Mouse (Mus musculus) granulocyte monocyte progenitor cell, adult 5-6 weeks (primary cell): ENCODE results near the gene Itga9. TPM values are rescaled to one million over a fixed set of nuclear protein-coding genes. Genes with fewer than 3 reads are reported as not detected.

Experiments used
- ATAC-seq: replicated peaks from 2 replicates; pipeline ENCODE4 v1.8.0; 2016; ENCODE audit warnings: mild to moderate bottlenecking, moderate TSS enrichment, inconsistent platforms; ENCODE audit not compliant: poor library complexity, severe bottlenecking
- total RNA-seq, 2 experiments: library from RNA; stranded (forward) in 1 of 2; stranded (reverse) in 1 of 2; fragments of 200-712, 200-1000 nt in 1 of 2; fragments of >200 nt in 1 of 2; fragmentation: Nextera tagmentation in 1 of 2; gene quantifications; 2 replicates each; pipeline ENCODE4 v1.2.3; 2014 to 2017

Gene Itga9
- total RNA-seq, 2 experiments from 2014 or later = 0.26 TPM; not detected in 1

GRCm38 (mm10) chr9:118759462-118759861, 153.0 kb downstream of the Itga9 start:
- ATAC-seq = no peak

DNA sequence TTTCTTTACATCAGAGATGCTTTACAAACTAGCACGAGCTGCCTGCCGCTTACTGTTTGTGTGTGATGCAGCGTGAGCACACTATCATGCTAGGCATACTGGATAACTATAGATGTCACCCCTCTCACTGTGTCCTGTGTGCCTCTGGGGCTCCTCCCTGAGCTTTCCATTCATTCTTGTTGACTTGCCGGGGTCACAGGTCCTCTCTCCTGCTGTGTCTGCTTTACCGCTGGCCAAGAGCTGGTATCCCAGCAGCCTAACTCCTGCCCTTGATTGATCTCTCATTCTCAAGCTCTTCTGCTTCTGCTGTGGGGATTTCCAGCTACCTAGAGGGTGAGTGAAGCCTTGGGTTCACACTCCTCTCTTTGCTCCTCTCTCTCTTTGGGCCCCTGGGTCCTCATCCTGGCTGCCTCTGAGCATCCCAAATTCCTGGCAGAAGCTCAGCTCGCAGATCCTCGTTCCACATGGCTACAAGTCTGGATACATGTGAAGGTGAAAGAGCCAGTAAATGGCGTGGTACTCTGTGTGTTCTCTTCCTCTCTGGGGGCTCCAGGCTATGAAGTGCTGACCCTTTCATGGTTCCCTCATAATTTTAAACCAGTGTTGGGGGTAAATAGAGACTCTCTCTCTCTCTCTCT, 155.6 kb downstream of the Itga9 start:
- ATAC-seq = no peak

DNA sequence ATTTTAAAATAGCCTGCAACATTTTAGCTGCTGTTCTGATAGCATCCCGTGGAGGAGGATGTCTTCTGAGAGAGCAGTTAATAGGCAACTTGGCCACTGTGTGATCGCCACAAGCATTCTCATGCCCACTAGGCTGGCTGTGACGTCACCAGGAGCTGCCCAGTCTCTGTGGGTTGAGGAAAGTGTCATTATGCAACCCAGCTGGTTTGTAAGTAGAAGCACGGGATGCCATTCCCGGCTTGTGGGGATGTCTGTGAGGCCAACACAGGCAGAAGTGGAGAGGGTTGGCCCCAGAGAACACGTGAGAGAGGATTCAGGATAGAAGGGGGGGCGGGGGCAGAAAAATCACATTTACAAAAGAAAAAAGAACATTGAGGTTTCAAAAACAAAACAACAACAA, 156.3 kb downstream of the Itga9 start:
- peak; percentile 77 for ATAC-seq

DNA sequence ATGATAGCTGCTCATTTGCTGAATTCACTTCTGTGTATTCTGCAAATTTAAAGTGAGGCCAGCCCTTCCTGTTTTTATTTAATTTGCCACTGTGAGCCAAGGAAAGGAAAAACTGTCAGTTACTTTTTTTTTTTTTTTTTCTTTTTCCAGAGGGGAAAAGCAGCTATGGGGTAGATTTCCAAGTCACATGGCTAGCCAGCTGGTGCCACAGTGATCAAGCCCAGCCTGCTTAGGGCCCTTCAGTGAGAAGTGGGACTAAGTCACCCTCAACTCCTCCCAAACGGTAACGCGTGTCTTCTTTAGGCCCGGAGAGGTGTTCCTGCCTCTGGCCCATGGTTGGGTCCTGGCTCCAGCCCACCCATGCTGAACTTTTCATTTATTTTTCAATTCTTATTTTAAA, 156.7 kb downstream of the Itga9 start:
- ATAC-seq = no peak

- ATAC-seq = no peak
Observed at GRCm38 (mm10) chr9:118763646-118764045, 157.2 kb downstream of the Itga9 start.

DNA sequence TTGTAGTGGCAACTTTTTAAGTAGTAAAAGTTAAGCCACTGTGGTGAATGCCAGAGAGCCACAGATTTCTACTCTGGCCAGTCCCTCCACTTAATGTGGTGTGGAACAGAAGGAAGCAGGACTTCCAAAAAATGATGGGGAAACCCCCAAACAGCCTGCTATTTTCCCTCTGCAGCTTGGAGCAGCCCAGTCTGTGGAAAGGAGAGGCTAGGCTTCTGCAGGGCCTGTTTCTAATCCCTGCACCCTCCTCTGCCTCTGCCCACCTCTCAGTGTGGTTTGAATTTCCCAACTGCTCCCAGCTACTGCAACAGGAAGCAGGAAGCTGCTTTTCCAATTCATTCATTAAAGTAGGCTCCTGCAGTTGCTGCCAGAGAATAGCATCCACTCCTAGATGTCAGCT, 158.6 kb downstream of the Itga9 start:
- no peak for ATAC-seq

GRCm38 (mm10) chr9:118767008-118767407, 160.5 kb downstream of the Itga9 start:
- no peak for ATAC-seq

GRCm38 (mm10) chr9:118768596-118768995, 162.1 kb downstream of the Itga9 start:
- no peak for ATAC-seq

GRCm38 (mm10) chr9:118770366-118770765, 163.9 kb downstream of the Itga9 start:
- ATAC-seq = no peak

DNA sequence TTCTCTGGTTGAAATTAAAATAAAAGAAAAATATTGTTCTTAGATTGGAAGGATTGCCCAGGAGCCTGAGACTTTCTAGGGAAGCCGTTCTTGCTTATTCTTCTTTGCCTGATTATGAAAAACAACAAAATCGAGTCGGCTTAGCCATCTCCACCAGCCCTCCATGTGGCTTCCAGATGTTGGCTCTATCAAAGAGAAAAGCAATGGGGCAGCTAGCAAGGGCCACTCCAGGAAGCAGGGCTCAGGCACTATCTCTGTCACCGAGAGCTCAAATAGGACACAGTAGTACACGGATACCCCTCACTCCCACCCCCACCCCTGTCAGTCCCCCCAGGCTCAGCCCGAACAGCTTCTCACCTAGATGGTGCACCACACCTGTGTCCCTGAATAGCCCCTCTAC, 168.2 kb downstream of the Itga9 start:
- no peak for ATAC-seq

- no peak for ATAC-seq
Observed at GRCm38 (mm10) chr9:118776880-118777438, 170.5 kb downstream of the Itga9 start.

DNA sequence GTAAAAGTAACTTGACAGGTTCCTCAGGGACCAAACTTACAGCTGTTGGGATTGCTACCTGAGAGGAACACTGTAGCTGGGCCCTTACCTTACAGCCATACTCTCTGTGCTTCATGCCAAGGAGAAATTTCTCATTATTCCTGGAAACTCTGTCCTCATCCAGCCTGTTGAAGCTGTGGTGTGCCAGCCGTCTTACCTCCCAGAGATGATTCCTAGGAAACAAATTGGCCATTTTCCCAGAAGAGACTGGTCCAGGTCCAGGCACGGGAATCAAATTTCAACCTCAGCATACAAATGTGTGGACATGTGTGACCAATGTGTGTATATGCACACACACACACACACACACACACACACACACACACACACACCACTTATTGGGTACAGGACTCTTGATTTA, 172.1 kb downstream of the Itga9 start:
- no peak for ATAC-seq

DNA sequence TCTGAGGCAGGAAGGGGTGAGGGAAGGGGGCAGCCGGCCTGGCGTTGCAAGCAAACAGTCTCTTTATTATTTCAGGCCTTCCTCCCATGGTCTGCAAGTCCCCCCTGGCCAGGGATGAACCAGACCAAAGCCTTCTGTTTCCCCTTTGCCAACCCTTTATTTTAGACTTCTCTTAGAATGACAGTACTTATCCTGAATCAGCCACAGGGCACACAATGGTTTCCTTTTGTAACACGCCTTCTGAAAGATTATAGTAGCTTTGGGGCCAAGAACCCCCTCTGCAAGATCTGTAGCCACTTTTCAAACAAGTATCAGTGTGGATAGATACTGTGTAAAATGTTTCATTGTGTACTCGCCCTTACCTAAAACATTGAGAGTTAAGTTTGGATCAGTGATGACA, 178.1 kb downstream of the Itga9 start:
- no peak for ATAC-seq

GRCm38 (mm10) chr9:118785816-118786215, 179.3 kb downstream of the Itga9 start:
- no peak for ATAC-seq

- no peak for ATAC-seq
Observed at GRCm38 (mm10) chr9:118788869-118789281, 182.4 kb downstream of the Itga9 start.

DNA sequence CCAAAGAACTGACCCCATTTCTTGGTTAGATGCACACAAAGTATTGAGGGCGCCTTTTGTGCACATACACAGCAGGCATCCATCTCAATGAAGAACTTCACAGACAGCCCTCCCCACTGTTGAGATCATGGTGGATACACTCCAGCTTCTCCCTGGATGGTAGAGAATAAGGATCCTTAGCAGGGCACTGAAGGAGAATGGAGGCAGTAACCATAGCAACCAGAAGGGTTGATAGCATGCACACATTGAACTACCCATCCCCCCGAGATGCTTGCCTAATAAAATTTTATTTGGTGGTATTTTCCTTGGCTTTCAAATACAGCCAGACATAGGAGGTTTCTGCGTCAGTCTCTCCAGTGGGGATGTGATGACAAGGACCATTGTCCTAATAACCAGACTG, 184.7 kb downstream of the Itga9 start:
- no peak for ATAC-seq

DNA sequence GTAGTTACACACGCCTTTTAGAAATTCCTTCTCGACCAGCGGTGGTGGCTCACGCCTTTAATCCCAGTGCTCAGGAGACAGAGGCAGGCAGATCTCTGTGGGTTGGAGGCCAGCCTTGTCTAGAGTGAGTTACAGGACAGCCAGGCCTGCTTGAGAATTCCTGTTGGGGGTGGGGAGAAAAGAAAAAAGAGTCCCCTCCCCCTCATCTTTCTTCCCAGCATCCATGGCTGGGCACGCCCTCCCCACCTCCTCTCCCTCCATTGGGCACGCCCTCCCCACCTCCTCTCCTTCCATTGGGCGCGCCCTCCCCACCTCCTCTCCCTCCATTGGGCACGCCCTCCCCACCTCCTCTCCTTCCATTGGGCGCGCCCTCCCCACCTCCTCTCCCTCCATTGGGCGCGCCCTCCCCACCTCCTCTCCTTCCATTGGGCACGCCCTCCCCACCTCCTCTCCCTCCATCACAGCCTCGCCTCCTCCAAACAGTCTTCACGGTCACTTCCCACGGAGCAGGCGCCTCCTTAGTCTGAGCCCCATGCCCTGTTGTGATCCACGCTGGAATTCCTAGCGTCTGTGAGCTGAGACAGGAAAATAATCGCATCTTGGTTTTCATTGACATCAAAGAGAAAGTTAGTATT, 186.8 kb downstream of the Itga9 start:
- no peak for ATAC-seq

DNA sequence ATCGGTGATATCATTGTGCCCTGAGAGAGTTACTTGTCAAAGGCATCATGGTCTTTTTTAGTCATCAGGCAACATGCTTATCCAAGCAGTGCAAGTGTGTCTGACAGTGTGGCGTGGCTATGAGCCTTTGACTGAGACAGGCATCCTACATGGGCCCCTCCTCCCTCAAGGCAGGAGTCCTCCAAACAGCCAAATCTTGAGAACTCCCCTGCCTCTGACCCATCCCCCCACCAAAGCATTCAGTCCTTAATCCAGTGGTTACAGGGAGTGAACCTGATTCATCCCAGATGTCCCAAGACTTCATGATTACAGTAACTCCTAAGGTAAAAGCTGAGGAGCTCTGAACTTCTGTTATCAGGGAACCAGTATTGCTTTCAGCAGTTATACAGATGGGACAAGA, 188.2 kb downstream of the Itga9 start:
- no peak for ATAC-seq

DNA sequence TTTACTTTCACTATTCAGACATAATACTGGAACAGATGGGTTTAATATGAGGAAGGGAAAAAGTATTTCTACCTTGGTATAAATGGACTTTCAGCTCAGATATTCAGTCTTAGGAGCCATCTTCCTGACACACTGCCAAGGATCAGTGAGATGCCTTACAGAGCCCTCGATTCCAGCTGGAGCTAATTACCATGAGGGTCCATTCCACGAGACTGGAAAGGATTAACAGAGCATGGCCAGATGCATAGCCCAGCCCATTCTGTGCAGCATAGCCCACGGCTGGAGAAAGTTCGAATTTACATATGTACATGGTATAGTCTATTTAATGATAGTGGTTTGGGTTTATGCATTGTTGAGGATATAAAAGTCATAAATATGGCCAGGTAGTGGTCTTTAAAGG, 188.8 kb downstream of the Itga9 start:
- ATAC-seq = no peak

GRCm38 (mm10) chr9:118799105-118799504, 192.6 kb downstream of the Itga9 start:
- ATAC-seq = no peak

- no peak for ATAC-seq
Observed at GRCm38 (mm10) chr9:118801176-118801909, 194.9 kb downstream of the Itga9 start.
